Mouse (Mus musculus): ENCODE results near the gene Emc7. TPM values are rescaled to one million over a fixed set of nuclear protein-coding genes. Genes with fewer than 3 reads are reported as not detected.

The Emc7 gene
- polyA plus RNA-seq, 1 experiment from 2014 or later, result 17.5 TPM

GRCm38 (mm10) chr2:112460557-112460956 is 5.8 kb downstream of the Emc7 start:
- Histone ChIP-seq H3K9me3 (ENCODE audit: control insufficient read depth, low read length) (0 out of 2 replicates have a peak, but pooled peaks cover 2% of the 10 kb centered on the region), H3K27me3 (replicated peaks; ENCODE audit: control insufficient read depth, insufficient read depth, low read length) (no peaks in the 10 kb centered on the region), H3K9ac (ENCODE audit: low read length) (no peak overlapping the region), H3K27ac (ENCODE audit: low read depth) (no peak overlapping the region), H3K36me3 (ENCODE audit: control insufficient read depth, insufficient read depth, low read length) (peaks cover 32% of the 10 kb centered on the region), H3K4me1 (replicated peaks; ENCODE audit: control insufficient read depth, insufficient read depth, low read length) (peaks cover 8% of the 10 kb centered on the region; the same call in 1 of the 2 replicates), H3K4me2 (ENCODE audit: low read length) (no peak overlapping the region), H3K4me3 (ENCODE audit: low read depth, low read length) (no peak overlapping the region)
- 91% methylated on average over 3 of the region's 3 CpGs for WGBS
- no peak for ATAC-seq (replicated peaks; ENCODE audit: low FRiP score, low TSS enrichment, low read depth)
- DNase-seq (ENCODE audit: low spot score), result no peak

DNA sequence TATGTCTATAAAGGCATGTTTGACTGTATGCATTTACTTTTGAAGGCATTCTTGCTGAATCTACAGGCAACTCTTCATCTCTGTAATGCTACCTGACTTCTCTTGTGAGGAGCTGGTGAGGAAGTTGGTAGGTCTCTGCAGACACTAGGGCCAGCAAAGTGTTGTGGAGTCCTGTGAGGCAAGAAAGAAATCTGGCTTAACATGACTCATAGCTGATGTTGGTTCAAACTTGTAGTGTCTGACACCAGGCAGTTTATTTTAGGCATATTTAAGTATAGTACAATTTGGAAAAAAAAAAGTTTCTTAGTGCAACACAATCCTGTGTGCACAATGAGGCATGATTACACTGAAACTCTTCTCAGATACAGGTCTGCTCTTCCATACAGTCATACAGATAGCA is 14.7 kb downstream of the Emc7 start:
- no peak overlapping the region for H3K9ac ChIP-seq (ENCODE audit: low read length)
- no peaks in the 10 kb centered on the region for H3K9me3 ChIP-seq (ENCODE audit: control insufficient read depth, low read length)
- H3K4me3 ChIP-seq (ENCODE audit: low read depth, low read length), result no peak overlapping the region
- ATAC-seq (replicated peaks; ENCODE audit: low FRiP score, low TSS enrichment, low read depth), result no peak
- peaks cover 45% of the 10 kb centered on the region for H3K36me3 ChIP-seq (ENCODE audit: control insufficient read depth, insufficient read depth, low read length)
- DNase-seq (ENCODE audit: low spot score), result no peak
- H3K27me3 ChIP-seq (replicated peaks; ENCODE audit: control insufficient read depth, insufficient read depth, low read length), result no peaks in the 10 kb centered on the region
- H3K4me2 ChIP-seq (ENCODE audit: low read length), result no peak overlapping the region
- no peaks in the 10 kb centered on the region for H3K4me1 ChIP-seq (replicated peaks; ENCODE audit: control insufficient read depth, insufficient read depth, low read length)
- H3K27ac ChIP-seq (ENCODE audit: low read depth), result no peak overlapping the region

GRCm38 (mm10) chr2:112470961-112471381 is 16.2 kb downstream of the Emc7 start:
- Histone ChIP-seq H3K4me1 (replicated peaks; ENCODE audit: control insufficient read depth, insufficient read depth, low read length) (no peaks in the 10 kb centered on the region), H3K9ac (ENCODE audit: low read length) (no peak overlapping the region), H3K27me3 (replicated peaks; ENCODE audit: control insufficient read depth, insufficient read depth, low read length) (no peaks in the 10 kb centered on the region), H3K4me3 (ENCODE audit: low read depth, low read length) (no peak overlapping the region), H3K4me2 (ENCODE audit: low read length) (no peak overlapping the region), H3K36me3 (ENCODE audit: control insufficient read depth, insufficient read depth, low read length) (peaks cover 36% of the 10 kb centered on the region), H3K27ac (ENCODE audit: low read depth) (no peak overlapping the region), H3K9me3 (ENCODE audit: control insufficient read depth, low read length) (no peaks in the 10 kb centered on the region)
- ATAC-seq (replicated peaks; ENCODE audit: low FRiP score, low TSS enrichment, low read depth) (no peak), DNase-seq (ENCODE audit: low spot score) (no peak)
- 70% methylated on average over 5 of the region's 5 CpGs for WGBS

DNA sequence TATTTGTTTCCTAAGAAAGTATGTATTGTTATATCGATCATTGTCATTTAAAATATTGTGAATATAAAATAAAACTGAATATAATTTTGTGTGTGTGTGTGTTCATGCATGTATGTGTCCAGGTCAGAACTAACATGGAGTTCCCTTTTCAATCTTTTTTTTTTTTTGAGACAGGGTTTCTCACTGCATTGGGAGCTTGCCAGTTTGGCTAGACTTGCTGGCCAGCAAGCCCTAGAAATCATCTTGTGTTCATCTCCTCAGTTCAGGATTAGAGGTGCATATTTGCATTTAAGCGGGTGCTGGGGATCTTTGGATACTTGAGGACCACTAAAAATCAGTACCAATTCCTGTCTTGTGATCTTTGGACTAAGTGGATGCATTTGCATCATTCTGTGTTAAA is 17.3 kb downstream of the Emc7 start:
- no peak for ATAC-seq (replicated peaks; ENCODE audit: low FRiP score, low TSS enrichment, low read depth)
- 89% methylated on average over 2 of the region's 2 CpGs for WGBS
- no peak overlapping the region for H3K27ac ChIP-seq (ENCODE audit: low read depth)

GRCm38 (mm10) chr2:112474997-112475724 is 20.4 kb downstream of the Emc7 start:
- Histone ChIP-seq H3K4me1 (replicated peaks; ENCODE audit: control insufficient read depth, insufficient read depth, low read length) (no peaks in the 10 kb centered on the region), H3K9ac (ENCODE audit: low read length) (no peak overlapping the region), H3K27ac (ENCODE audit: low read depth) (no peak overlapping the region), H3K4me3 (ENCODE audit: low read depth, low read length) (no peak overlapping the region), H3K9me3 (ENCODE audit: control insufficient read depth, low read length) (no peaks in the 10 kb centered on the region), H3K36me3 (ENCODE audit: control insufficient read depth, insufficient read depth, low read length) (peaks cover under 1% of the 10 kb centered on the region; the same call in 1 of the 2 replicates), H3K27me3 (replicated peaks; ENCODE audit: control insufficient read depth, insufficient read depth, low read length) (no peaks in the 10 kb centered on the region), H3K4me2 (ENCODE audit: low read length) (no peak overlapping the region)
- DNase-seq (ENCODE audit: low spot score) (no peak), ATAC-seq (replicated peaks; ENCODE audit: low FRiP score, low TSS enrichment, low read depth) (no peak)
- 80% methylated on average over 5 of the region's 5 CpGs for WGBS

More for the DNA sequence above, 17.3 kb downstream of the Emc7 start:
- Histone ChIP-seq H3K4me3 (ENCODE audit: low read depth, low read length) (no peak overlapping the region), H3K27me3 (replicated peaks; ENCODE audit: control insufficient read depth, insufficient read depth, low read length) (no peaks in the 10 kb centered on the region), H3K9me3 (ENCODE audit: control insufficient read depth, low read length) (no peaks in the 10 kb centered on the region), H3K36me3 (ENCODE audit: control insufficient read depth, insufficient read depth, low read length) (peaks cover 25% of the 10 kb centered on the region), H3K9ac (ENCODE audit: low read length) (no peak overlapping the region), H3K4me1 (replicated peaks; ENCODE audit: control insufficient read depth, insufficient read depth, low read length) (no peaks in the 10 kb centered on the region), H3K4me2 (ENCODE audit: low read length) (no peak overlapping the region)
- no peak for DNase-seq (ENCODE audit: low spot score)

DNA sequence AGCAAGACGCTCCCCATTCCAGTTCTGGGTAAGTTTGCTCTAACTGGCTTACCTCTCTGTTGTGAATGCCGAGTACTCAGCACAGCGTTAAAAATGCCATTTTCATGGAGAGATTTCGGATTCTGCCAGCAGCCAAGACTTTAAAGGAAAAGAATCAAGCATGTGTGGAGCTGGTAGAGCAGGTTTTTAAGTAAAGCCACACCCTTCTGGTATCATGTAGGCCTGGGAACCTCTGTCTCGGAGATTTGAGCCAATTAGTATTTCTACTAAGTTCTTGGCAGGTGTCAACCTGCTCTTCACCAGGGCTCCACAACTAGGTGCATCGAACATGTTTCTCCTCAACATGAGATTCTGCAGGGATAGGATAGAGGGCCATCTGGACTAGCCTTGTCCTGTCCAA is 21.8 kb downstream of the Emc7 start:
- Histone ChIP-seq H3K27me3 (replicated peaks; ENCODE audit: control insufficient read depth, insufficient read depth, low read length) (no peaks in the 10 kb centered on the region), H3K4me2 (ENCODE audit: low read length) (peak overlapping the region; percentile 25; the same call in 1 of the 2 replicates), H3K9me3 (ENCODE audit: control insufficient read depth, low read length) (no peaks in the 10 kb centered on the region), H3K4me1 (replicated peaks; ENCODE audit: control insufficient read depth, insufficient read depth, low read length) (no peaks in the 10 kb centered on the region), H3K36me3 (ENCODE audit: control insufficient read depth, insufficient read depth, low read length) (no peaks in the 10 kb centered on the region), H3K9ac (ENCODE audit: low read length) (no peak overlapping the region), H3K4me3 (ENCODE audit: low read depth, low read length) (no peak overlapping the region), H3K27ac (ENCODE audit: low read depth) (no peak overlapping the region)
- 73% methylated on average over 6 of the region's 6 CpGs for WGBS
- DNase-seq (ENCODE audit: low spot score) (no peak), ATAC-seq (replicated peaks; ENCODE audit: low FRiP score, low TSS enrichment, low read depth) (0 out of 2 replicates have a peak, but pooled peaks have one; percentile 43)

- H3K36me3 ChIP-seq (ENCODE audit: control insufficient read depth, insufficient read depth, low read length), result no peaks in the 10 kb centered on the region
- 93% methylated on average over 5 of the region's 5 CpGs for WGBS
- H3K27ac ChIP-seq (ENCODE audit: low read depth), result no peak within 1 kb of the TSS
- no peak for ATAC-seq (replicated peaks; ENCODE audit: low FRiP score, low TSS enrichment, low read depth)
- H3K4me2 ChIP-seq (ENCODE audit: low read length), result no peak within 1 kb of the TSS
- 0 out of 2 replicates have a peak, but pooled peaks cover 2% of the 10 kb centered on the region for H3K4me1 ChIP-seq (replicated peaks; ENCODE audit: control insufficient read depth, insufficient read depth, low read length)
- DNase-seq (ENCODE audit: low spot score), result no peak
- H3K4me3 ChIP-seq (ENCODE audit: low read depth, low read length), result no peak within 1 kb of the TSS
- no peaks in the 10 kb centered on the region for H3K27me3 ChIP-seq (replicated peaks; ENCODE audit: control insufficient read depth, insufficient read depth, low read length)
- H3K9me3 ChIP-seq (ENCODE audit: control insufficient read depth, low read length), result no peaks in the 10 kb centered on the region
- no peak within 1 kb of the TSS for H3K9ac ChIP-seq (ENCODE audit: low read length)
Observed at GRCm38 (mm10) chr2:112480669-112481068, 25.9 kb downstream of the Emc7 start, which contains the start of gene Chrm5. Gene Chrm5 (minus strand): TSS chr2:112480769.

DNA sequence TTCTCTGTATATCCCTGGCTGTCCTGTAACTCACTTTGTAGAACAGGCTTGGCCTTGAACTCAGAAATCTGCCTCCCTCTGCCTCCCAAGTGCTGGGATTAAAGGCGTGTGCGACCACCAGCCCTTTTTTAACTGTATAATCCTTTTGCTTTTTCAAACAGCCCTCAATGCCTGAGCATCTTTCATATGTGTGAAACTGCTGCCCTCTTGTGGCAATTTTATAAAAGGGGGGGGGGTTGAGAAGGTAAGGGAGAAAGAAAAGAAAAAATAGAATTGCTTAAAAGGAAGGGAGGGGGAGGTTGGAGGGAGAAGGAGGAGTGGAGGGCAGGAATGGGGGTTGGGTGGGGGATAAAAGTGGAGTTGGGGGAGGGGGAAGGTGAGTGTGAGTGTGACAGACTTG is 26.8 kb downstream of the Emc7 start:
- no peaks in the 10 kb centered on the region for H3K27me3 ChIP-seq (replicated peaks; ENCODE audit: control insufficient read depth, insufficient read depth, low read length)
- H3K4me2 ChIP-seq (ENCODE audit: low read length), result no peak overlapping the region
- no peak overlapping the region for H3K27ac ChIP-seq (ENCODE audit: low read depth)
- H3K4me1 ChIP-seq (replicated peaks; ENCODE audit: control insufficient read depth, insufficient read depth, low read length), result 0 out of 2 replicates have a peak, but pooled peaks cover 2% of the 10 kb centered on the region
- H3K36me3 ChIP-seq (ENCODE audit: control insufficient read depth, insufficient read depth, low read length), result no peaks in the 10 kb centered on the region
- ATAC-seq (replicated peaks; ENCODE audit: low FRiP score, low TSS enrichment, low read depth) (peak; percentile 50; the same call in 1 of the 2 replicates), DNase-seq (ENCODE audit: low spot score) (no peak)
- H3K9ac ChIP-seq (ENCODE audit: low read length), result no peak overlapping the region
- WGBS, result 2% methylated on average over 2 of the region's 2 CpGs
- no peaks in the 10 kb centered on the region for H3K9me3 ChIP-seq (ENCODE audit: control insufficient read depth, low read length)
- no peak overlapping the region for H3K4me3 ChIP-seq (ENCODE audit: low read depth, low read length)
